In genomic region chr12:85110698-85111592, GRCm38 (mm10) we compare ENCODE assay signal across 8 mouse cellular contexts. TPM values are rescaled to one million over a fixed set of nuclear protein-coding genes. Genes with fewer than 3 reads are reported as not detected.
DNase-seq lines count a peak whose midpoint lies in the region; ATAC-seq and TF ChIP-seq lines count a peak whose summit lies in the region.

TSS of gene Prox2 (minus strand) at chr12:85110759.
TSS of gene Dlst (plus strand) at chr12:85110833.

- H3K4me2 ChIP-seq in embryonic facial prominence, embryonic 15.5 days (replicated peaks) = peak within 1 kb of the TSS; percentile 59
- peak within 1 kb of the TSS; percentile 89 for H3K4me2 ChIP-seq in kidney, embryonic 14.5 days (replicated peaks; ENCODE audit: low read depth, low read length)
- peak within 1 kb of the TSS; percentile 77 for H3K4me2 ChIP-seq in limb, embryonic 14.5 days (replicated peaks; ENCODE audit: low read depth, low read length, severe bottlenecking)
- H3K4me2 ChIP-seq in midbrain, embryonic 16.5 days (ENCODE audit: low read length) = peak within 1 kb of the TSS; percentile 97

- H3K27ac ChIP-seq in bone marrow macrophage, adult 2 months (ENCODE audit: insufficient read depth, low read depth, low read length) = peak within 1 kb of the TSS; percentile 78
- H3K27ac ChIP-seq in embryonic facial prominence, embryonic 15.5 days (replicated peaks) = peak within 1 kb of the TSS; percentile 89
- peak within 1 kb of the TSS; percentile 83 for H3K27ac ChIP-seq in kidney, embryonic 14.5 days (ENCODE audit: low read depth, low read length)
- peak within 1 kb of the TSS; percentile 81 for H3K27ac ChIP-seq in limb, embryonic 14.5 days (replicated peaks; ENCODE audit: low read depth, low read length)
- peak within 1 kb of the TSS; percentile 81 for H3K27ac ChIP-seq in midbrain, embryonic 16.5 days (ENCODE audit: low read length)
- H3K27ac ChIP-seq in spleen, adult 2 months (ENCODE audit: insufficient read depth, low read length) = peak within 1 kb of the TSS; percentile 77

- peak; percentile 94 for ATAC-seq in embryonic facial prominence, embryonic 15.5 days (ENCODE audit: insufficient number of reproducible peaks, low FRiP score, low TSS enrichment, low read depth)
- peak; percentile 95 for ATAC-seq in kidney, embryonic 14.5 days (ENCODE audit: low FRiP score, low TSS enrichment)
- peak; percentile 95 for ATAC-seq in limb, embryonic 14.5 days (ENCODE audit: low FRiP score, low read depth)
- ATAC-seq in midbrain, embryonic 16.5 days = peak; percentile 97

- no peaks in the 10 kb centered on the region for H3K27me3 ChIP-seq in embryonic facial prominence, embryonic 15.5 days
- H3K27me3 ChIP-seq in kidney, embryonic 14.5 days (ENCODE audit: control insufficient read depth, insufficient read depth, low read length) = no peaks in the 10 kb centered on the region
- no peaks in the 10 kb centered on the region for H3K27me3 ChIP-seq in limb, embryonic 14.5 days (ENCODE audit: control insufficient read depth, insufficient read depth, low read length)
- no peaks in the 10 kb centered on the region for H3K27me3 ChIP-seq in midbrain, embryonic 16.5 days (ENCODE audit: control insufficient read depth, insufficient read depth, low read depth, low read length)
- H3K27me3 ChIP-seq in spleen, adult 2 months (ENCODE audit: control insufficient read depth, insufficient read depth, low read length) = no peaks in the 10 kb centered on the region

- peak; percentile 88 to 90 for DNase-seq in B cell, adult 2 months
- peak; percentile 86 to 88 for DNase-seq in heart, adult 9 months (ENCODE audit: low spot score in 2 of 2)
- DNase-seq in limb, embryonic 14.5 days (ENCODE audit: low spot score) = peak; percentile 90
- DNase-seq in spleen, adult 2 months (ENCODE audit: low read depth in 1 of 2, low spot score in 2 of 2) = peak; percentile 60 to 84

- H3K9me3 ChIP-seq in embryonic facial prominence, embryonic 15.5 days (replicated peaks) = no peaks in the 10 kb centered on the region
- H3K9me3 ChIP-seq in kidney, embryonic 14.5 days (ENCODE audit: control insufficient read depth, low read length) = no peaks in the 10 kb centered on the region
- no peaks in the 10 kb centered on the region for H3K9me3 ChIP-seq in limb, embryonic 14.5 days (ENCODE audit: control insufficient read depth, low read length)
- no peaks in the 10 kb centered on the region for H3K9me3 ChIP-seq in midbrain, embryonic 16.5 days (replicated peaks; ENCODE audit: control insufficient read depth, low read length, poor library complexity, severe bottlenecking)

- TF ChIP-seq POLR2A in bone marrow macrophage, adult 2 months (IDR thresholded peaks at IDR 0.05; ENCODE audit: borderline replicate concordance, low read depth, low read length) = no peak
- 0 out of 2 replicates have a peak, but pooled peaks have one; percentile 41 for TF ChIP-seq POLR2A in limb, embryonic 14.5 days (IDR thresholded peaks at IDR 0.05; ENCODE audit: borderline replicate concordance, extremely low read depth, insufficient read depth, insufficient read length)
- peak; percentile 68 for TF ChIP-seq POLR2A in spleen, adult 2 months (IDR thresholded peaks at IDR 0.05; ENCODE audit: low read depth, low read length)

- no peaks in the 10 kb centered on the region for H3K36me3 ChIP-seq in embryonic facial prominence, embryonic 15.5 days
- no peaks in the 10 kb centered on the region; the same call in 1 of the 2 replicates for H3K36me3 ChIP-seq in kidney, embryonic 14.5 days (ENCODE audit: control insufficient read depth, insufficient read depth, low read length)
- peaks cover 26% of the 10 kb centered on the region for H3K36me3 ChIP-seq in limb, embryonic 14.5 days (ENCODE audit: control insufficient read depth, insufficient read depth, low read length)
- H3K36me3 ChIP-seq in midbrain, embryonic 16.5 days (ENCODE audit: control insufficient read depth, insufficient read depth, low read length) = peaks cover 9% of the 10 kb centered on the region; the same call in 1 of the 2 replicates
- peaks cover 3% of the 10 kb centered on the region; the same call in 1 of the 2 replicates for H3K36me3 ChIP-seq in spleen, adult 2 months (ENCODE audit: control insufficient read depth, insufficient read depth, low read length)

- H3K4me1 ChIP-seq in bone marrow macrophage, adult 2 months (ENCODE audit: control insufficient read depth, insufficient read depth, low read length) = peaks cover 36% of the 10 kb centered on the region
- H3K4me1 ChIP-seq in embryonic facial prominence, embryonic 15.5 days = peaks cover 53% of the 10 kb centered on the region
- H3K4me1 ChIP-seq in kidney, embryonic 14.5 days (ENCODE audit: control insufficient read depth, insufficient read depth, low read length) = peaks cover 28% of the 10 kb centered on the region
- H3K4me1 ChIP-seq in limb, embryonic 14.5 days (ENCODE audit: control insufficient read depth, insufficient read depth, low read length) = peaks cover 28% of the 10 kb centered on the region
- H3K4me1 ChIP-seq in midbrain, embryonic 16.5 days (ENCODE audit: control insufficient read depth, insufficient read depth, low read length) = peaks cover 26% of the 10 kb centered on the region
- H3K4me1 ChIP-seq in spleen, adult 2 months (ENCODE audit: control insufficient read depth, insufficient read depth, insufficient read length) = peaks cover 6% of the 10 kb centered on the region

- peak within 1 kb of the TSS; percentile 88 for H3K9ac ChIP-seq in embryonic facial prominence, embryonic 15.5 days
- H3K9ac ChIP-seq in kidney, embryonic 14.5 days (ENCODE audit: low read depth, low read length) = peak within 1 kb of the TSS; percentile 97
- H3K9ac ChIP-seq in limb, embryonic 14.5 days (ENCODE audit: low read depth, low read length, severe bottlenecking) = peak within 1 kb of the TSS; percentile 96
- H3K9ac ChIP-seq in midbrain, embryonic 16.5 days (ENCODE audit: low read depth, low read length) = peak within 1 kb of the TSS; percentile 97

- WGBS in embryonic facial prominence, embryonic 15.5 days = under 1% methylated on average over 83 of the region's 83 CpGs
- WGBS in kidney, embryonic 14.5 days = under 1% methylated on average over 83 of the region's 83 CpGs
- 0% methylated on average over 38 of the region's 83 CpGs for WGBS in limb, embryonic 14.5 days
- under 1% methylated on average over 83 of the region's 83 CpGs for WGBS in midbrain, embryonic 16.5 days
- WGBS in spleen, adult 2 months = under 1% methylated on average over 82 of the region's 83 CpGs

- TF ChIP-seq CTCF in bone marrow macrophage, adult 2 months (IDR thresholded peaks at IDR 0.05; ENCODE audit: low read depth, low read length) = no peak
- no peak for TF ChIP-seq CTCF in spleen, adult 2 months (IDR thresholded peaks at IDR 0.05; ENCODE audit: extremely low read depth, insufficient read depth, insufficient read length, insufficient replicate concordance)

- peak within 1 kb of the TSS; percentile 96 for H3K4me3 ChIP-seq in bone marrow macrophage, adult 2 months (ENCODE audit: insufficient read depth, low read length)
- H3K4me3 ChIP-seq in embryonic facial prominence, embryonic 15.5 days (replicated peaks) = peak within 1 kb of the TSS; percentile 84
- peak within 1 kb of the TSS; percentile 99 for H3K4me3 ChIP-seq in kidney, embryonic 14.5 days (ENCODE audit: low read length)
- peak within 1 kb of the TSS; percentile 100 for H3K4me3 ChIP-seq in limb, embryonic 14.5 days (replicated peaks; ENCODE audit: low read length)
- peak within 1 kb of the TSS; percentile 99 for H3K4me3 ChIP-seq in midbrain, embryonic 16.5 days (ENCODE audit: low read depth, low read length)
- H3K4me3 ChIP-seq in spleen, adult 2 months (ENCODE audit: extremely low read depth, insufficient read depth, insufficient read length) = peak within 1 kb of the TSS; percentile 95

RNA-seq across cellular contexts. Expression of gene Prox2, which starts in this region (rescaled TPM):
- polyA plus RNA-seq in bone marrow macrophage, adult 2 months (2012; ENCODE audit: insufficient read depth, insufficient read length, missing spikeins) = 1.4 and 3.1 TPM in 2 replicates
- 3.1 and 4.0 TPM in 2 replicates for polyA plus RNA-seq in embryonic facial prominence, embryonic 15.5 days (2015; fragmentation: Nextera tagmentation; extraction: Ambion mirVana)
- polyA plus RNA-seq in kidney, embryonic 14.5 days (2014; fragmentation: Nextera tagmentation; extraction: Ambion mirVana) = 2.9 and 3.3 TPM in 2 replicates
- polyA plus RNA-seq in limb, embryonic 14.5 days (2012; rRNA removed) = 2.4 and 2.5 TPM in 2 replicates
- polyA plus RNA-seq in limb, embryonic 14.5 days (2014; fragmentation: Nextera tagmentation; extraction: Ambion mirVana) = 3.2 and 3.9 TPM in 2 replicates
- 1.2 and 1.9 TPM in 2 replicates for polyA plus RNA-seq in midbrain, embryonic 16.5 days (2015; fragmentation: Nextera tagmentation; extraction: Ambion mirVana)
- 1.8 and 2.6 TPM in 2 replicates for polyA plus RNA-seq in spleen, adult 2 months (2012; rRNA removed)

RNA-seq across cellular contexts. Expression of gene Dlst, which starts in this region (rescaled TPM):
- 86.0 and 92.0 TPM in 2 replicates for polyA plus RNA-seq in bone marrow macrophage, adult 2 months (2012; ENCODE audit: insufficient read depth, insufficient read length, missing spikeins)
- polyA plus RNA-seq in embryonic facial prominence, embryonic 15.5 days (2015; fragmentation: Nextera tagmentation; extraction: Ambion mirVana) = 105 and 106 TPM in 2 replicates
- polyA plus RNA-seq in kidney, embryonic 14.5 days (2014; fragmentation: Nextera tagmentation; extraction: Ambion mirVana) = 68.1 and 119 TPM in 2 replicates
- polyA plus RNA-seq in limb, embryonic 14.5 days (2012; rRNA removed) = 155 and 168 TPM in 2 replicates
- 95.7 and 99.0 TPM in 2 replicates for polyA plus RNA-seq in limb, embryonic 14.5 days (2014; fragmentation: Nextera tagmentation; extraction: Ambion mirVana)
- polyA plus RNA-seq in midbrain, embryonic 16.5 days (2015; fragmentation: Nextera tagmentation; extraction: Ambion mirVana) = 103 and 104 TPM in 2 replicates
- polyA plus RNA-seq in spleen, adult 2 months (2012; rRNA removed) = 49.5 and 54.6 TPM in 2 replicates

Comparison
In these comparisons a context has a peak if more than half of its experiments do, and no peak if none do; other contexts are left out.
1. Peak in every context shown above with its lines: DNase-seq, ATAC-seq, H3K4me3 ChIP-seq and H3K27ac ChIP-seq.